Mouse (Mus musculus) midbrain, embryonic 16.5 days (tissue): ENCODE data around the gene Palb2. TPM values are rescaled to one million over a fixed set of nuclear protein-coding genes. Genes with fewer than 3 reads are reported as not detected.

Experiments
- polyA plus RNA-seq: library from polyadenylated mRNA; unstranded; fragments of >200 nt; fragmentation: Nextera tagmentation; extraction: Ambion mirVana; gene quantifications from 2 replicates; pipeline ENCODE4 v1.2.1, GENCODE M21; 2015

Palb2 gene
- polyA plus RNA-seq, 1 experiment from 2014 or later = 4.0 TPM

Other genes starting within 250 kb of the Palb2 start
- gene Cog7, start 151.3 kb downstream of the Palb2 start, polyA plus RNA-seq = 26.0 and 29.1 TPM in 2 replicates
- gene Gga2, start 111.8 kb downstream of the Palb2 start, polyA plus RNA-seq = 50.5 and 58.6 TPM in 2 replicates
- 75.7 and 81.6 TPM in 2 replicates for gene Ubfd1, start 65.8 kb downstream of the Palb2 start, polyA plus RNA-seq
- gene Ears2, start 65.7 kb downstream of the Palb2 start, polyA plus RNA-seq = 8.9 and 9.4 TPM in 2 replicates
- gene Ndufab1, start 31.1 kb downstream of the Palb2 start, polyA plus RNA-seq = 582 and 601 TPM in 2 replicates
- 163 and 169 TPM in 2 replicates for gene Dctn5, start 56 bp upstream of the Palb2 start, polyA plus RNA-seq
- 11.9 and 15.1 TPM in 2 replicates for gene Plk1, start 26.5 kb upstream of the Palb2 start, polyA plus RNA-seq
- gene Ern2, start 53.2 kb upstream of the Palb2 start, polyA plus RNA-seq = 1.7 and 2.2 TPM in 2 replicates
- 0.89 and 1.0 TPM in 2 replicates for gene Chp2, start 86.5 kb upstream of the Palb2 start, polyA plus RNA-seq
- gene Prkcb, start 155.8 kb upstream of the Palb2 start, polyA plus RNA-seq = 116 and 148 TPM in 2 replicates